ENCODE assay signal across 9 mouse cellular contexts in the genomic region with DNA sequence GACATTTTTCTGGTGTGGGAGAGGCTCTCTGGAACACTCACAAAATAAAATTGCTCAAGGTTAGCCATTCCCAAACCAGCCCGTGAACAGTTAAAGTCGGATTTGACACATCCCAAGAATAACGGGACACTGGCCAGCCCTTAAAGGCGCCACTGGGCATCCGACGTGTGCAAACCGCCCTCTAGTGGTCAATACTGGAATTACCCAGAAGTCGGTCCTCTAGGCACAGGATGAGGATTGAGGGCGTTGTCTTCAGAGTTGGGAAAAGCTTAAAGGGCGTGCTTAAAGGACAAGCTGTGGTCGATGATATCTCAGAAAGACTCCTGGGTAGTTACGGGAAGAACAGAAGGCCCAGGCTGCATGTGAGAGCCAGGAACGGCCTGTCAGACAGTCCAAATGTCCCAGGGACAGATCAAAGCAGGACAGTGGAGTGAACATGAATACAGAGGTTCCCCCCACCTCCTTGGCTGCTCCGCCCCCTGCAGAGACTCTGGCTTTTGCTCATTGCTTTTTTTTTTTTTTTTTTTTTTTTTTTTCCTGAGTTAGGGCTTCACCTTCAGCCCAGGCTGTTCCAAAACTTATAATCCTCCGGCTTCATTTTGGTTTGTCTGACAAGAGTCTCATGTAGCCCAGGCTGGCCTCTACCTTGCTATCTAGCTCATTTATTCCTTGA.
A peak's percentile ranks its signal among the peaks of the same experiment; 100 is the strongest.
DNase-seq lines count a peak whose midpoint lies in the region; ATAC-seq and TF ChIP-seq lines count a peak whose summit lies in the region.
"Had no signal": no experiment of that assay in that cellular context is flagged by ENCODE, and none has a peak within 500 bp of the region (broad histone marks: within the 10 kb centered on the region; RNA-seq: fewer than 3 reads in every experiment).

No protein-coding gene starts in this region.

- H3K79me2 ChIP-seq in myocyte (ENCODE audit: control insufficient read depth, insufficient read depth), result no peaks in the 10 kb centered on the region

- H3K9ac ChIP-seq in limb, embryonic 14.5 days (ENCODE audit: low read depth, low read length, severe bottlenecking), result no peak overlapping the region
- no peak overlapping the region for H3K9ac ChIP-seq in stomach, postnatal 0 days (ENCODE audit: low read length)
- H3K9ac ChIP-seq: embryonic facial prominence, embryonic 12.5 days had no signal

- no peak overlapping the region for H3ac ChIP-seq in myocyte (ENCODE audit: control insufficient read depth, insufficient read length)

- peak; percentile 60 for ATAC-seq in limb, embryonic 14.5 days (ENCODE audit: low FRiP score, low read depth)
- peak; percentile 60 for ATAC-seq in stomach, postnatal 0 days (ENCODE audit: low FRiP score, low TSS enrichment)

- TF ChIP-seq CTCF in cortical plate, adult 2 months (IDR thresholded peaks at IDR 0.05; ENCODE audit: extremely low read depth, insufficient read depth, low read length), result peak; percentile 96
- TF ChIP-seq CTCF in stomach, postnatal 0 days (IDR thresholded peaks at IDR 0.05; ENCODE audit: low read depth), result peak; percentile 97

- no peaks in the 10 kb centered on the region for H3K4me1 ChIP-seq in cortical plate, adult 2 months (ENCODE audit: control insufficient read depth, insufficient read depth, low read length)
- peaks cover 22% of the 10 kb centered on the region for H3K4me1 ChIP-seq in limb, embryonic 14.5 days (ENCODE audit: control insufficient read depth, insufficient read depth, low read length)
- peaks cover 6% of the 10 kb centered on the region for H3K4me1 ChIP-seq in stomach, postnatal 0 days (replicated peaks; ENCODE audit: control insufficient read depth, insufficient read depth)

- 11% methylated on average over 15 of the region's 15 CpGs for WGBS in limb, embryonic 14.5 days
- 11% methylated on average over 15 of the region's 15 CpGs for WGBS in stomach, postnatal 0 days

- intact Hi-C loops in gastrocnemius, postnatal 14 days (cut with DNase I; ENCODE audit: low total_unique reads), result no loop called here

- no peak overlapping the region for H3K4me3 ChIP-seq in cortical plate, adult 2 months (ENCODE audit: insufficient read depth, low read length)
- H3K4me3 ChIP-seq in limb, embryonic 14.5 days (replicated peaks; ENCODE audit: low read length), result no peak overlapping the region
- no peak overlapping the region for H3K4me3 ChIP-seq in myocyte
- H3K4me3 ChIP-seq in stomach, postnatal 0 days (ENCODE audit: low read depth, low read length), result no peak overlapping the region
- H3K4me3 ChIP-seq: embryonic facial prominence, embryonic 12.5 days had no signal

- no peak overlapping the region for H3K27ac ChIP-seq in cortical plate, adult 2 months (ENCODE audit: insufficient read depth, low read length)
- H3K27ac ChIP-seq in limb, embryonic 14.5 days (replicated peaks; ENCODE audit: low read depth, low read length), result no peak overlapping the region
- H3K27ac ChIP-seq in stomach, postnatal 0 days (replicated peaks), result no peak overlapping the region
- H3K27ac ChIP-seq: embryonic facial prominence, embryonic 12.5 days had no signal

- 0 out of 2 replicates have a peak, but pooled peaks cover 2% of the 10 kb centered on the region for H3K36me3 ChIP-seq in limb, embryonic 14.5 days (ENCODE audit: control insufficient read depth, insufficient read depth, low read length)
- H3K36me3 ChIP-seq in myocyte (ENCODE audit: control insufficient read depth, insufficient read depth), result no peaks in the 10 kb centered on the region
- no peaks in the 10 kb centered on the region for H3K36me3 ChIP-seq in stomach, postnatal 0 days (ENCODE audit: control insufficient read depth, insufficient read depth, low read length)
- H3K36me3 ChIP-seq: embryonic facial prominence, embryonic 12.5 days had no signal

- TF ChIP-seq POLR2A in cortical plate, adult 2 months (IDR thresholded peaks at IDR 0.05; ENCODE audit: extremely low read depth, insufficient read depth, low read length), result no peak
- TF ChIP-seq POLR2A in limb, embryonic 14.5 days (IDR thresholded peaks at IDR 0.05; ENCODE audit: borderline replicate concordance, extremely low read depth, insufficient read depth, insufficient read length), result no peak
- no peak for TF ChIP-seq POLR2A in myocyte (IDR thresholded peaks at IDR 0.05; ENCODE audit: insufficient read length, low read depth)

- H3K27me3 ChIP-seq in limb, embryonic 14.5 days (ENCODE audit: control insufficient read depth, insufficient read depth, low read length), result no peaks in the 10 kb centered on the region
- no peaks in the 10 kb centered on the region for H3K27me3 ChIP-seq in myocyte (ENCODE audit: control insufficient read depth, insufficient read depth, insufficient read length)
- H3K27me3 ChIP-seq in stomach, postnatal 0 days (ENCODE audit: control insufficient read depth, insufficient read depth, low read length), result no peaks in the 10 kb centered on the region
- H3K27me3 ChIP-seq: embryonic facial prominence, embryonic 12.5 days had no signal

- TF ChIP-seq EP300 in stomach, postnatal 0 days (optimal IDR thresholded peaks at IDR 0.05), result no peak

- DNase-seq in 3134 (ENCODE audit: extremely low read depth, insufficient read length, low spot score) (peak; percentile 77), ZHBTc4 (ENCODE audit: low read depth, low spot score) (peak; percentile 92)
- DNase-seq in gastrocnemius, postnatal 14 days, result peak; percentile 86
- DNase-seq in kidney, adult 9 months, result peak; percentile 85
- DNase-seq in limb, embryonic 14.5 days (ENCODE audit: low spot score), result peak; percentile 89
- DNase-seq in stomach, postnatal 0 days (ENCODE audit: low spot score), result peak; percentile 80

- no peaks in the 10 kb centered on the region for H3K9me3 ChIP-seq in limb, embryonic 14.5 days (ENCODE audit: control insufficient read depth, low read length)
- no peaks in the 10 kb centered on the region for H3K9me3 ChIP-seq in stomach, postnatal 0 days (ENCODE audit: control insufficient read depth, low read length)
- H3K9me3 ChIP-seq: embryonic facial prominence, embryonic 12.5 days had no signal

- H3K4me2 ChIP-seq in limb, embryonic 14.5 days (replicated peaks; ENCODE audit: low read depth, low read length, severe bottlenecking), result no peak overlapping the region; the same call in 1 of the 2 replicates
- H3K4me2 ChIP-seq in myocyte (ENCODE audit: low read depth), result peak overlapping the region; percentile 61
- no peak overlapping the region for H3K4me2 ChIP-seq in stomach, postnatal 0 days (replicated peaks; ENCODE audit: low read depth)
- H3K4me2 ChIP-seq: embryonic facial prominence, embryonic 12.5 days had no signal

TF ChIP-seq in myocyte, 11 proteins besides CTCF, POLR2A, EP300 and RAD21:
- TF ChIP-seq MAX (IDR thresholded peaks at IDR 0.05; ENCODE audit: low read depth) (no peak), POLR2AphosphoS2 (IDR thresholded peaks at IDR 0.05; ENCODE audit: insufficient read length, low read depth) (no peak), SRF (IDR thresholded peaks at IDR 0.05; ENCODE audit: control insufficient read depth, insufficient read length, low read depth) (no peak), TCF3 (IDR thresholded peaks at IDR 0.05; ENCODE audit: insufficient read length, low read depth) (no peak)
